Mouse (Mus musculus): ENCODE results near the gene Mfsd4b5.
"Not testable (repeated sequence)": the region's sequence is repeated elsewhere in the genome, so short reads cannot be mapped to it uniquely, and the experiment has no call there.

Mfsd4b5 gene

GRCm38 (mm10) chr10:39961906-39962305, 24.5 kb downstream of the Mfsd4b5 start:
- DNase-seq: no peak

- DNase-seq: no peak
These were observed 26.0 kb downstream of the Mfsd4b5 start for GRCm38 (mm10) chr10:39960441-39960822.

GRCm38 (mm10) chr10:39959761-39960440, 26.5 kb downstream of the Mfsd4b5 start, which contains the start of gene Mfsd4b3:
Gene Mfsd4b3, minus strand, starts transcription at chr10:39960153.
- DNase-seq: peak; percentile 89

GRCm38 (mm10) chr10:39958266-39958665, 28.2 kb downstream of the Mfsd4b5 start:
- peak; percentile 19 for DNase-seq

- DNase-seq: no peak
These were observed 30.0 kb downstream of the Mfsd4b5 start for GRCm38 (mm10) chr10:39956340-39956878.

GRCm38 (mm10) chr10:39955163-39955562, 31.3 kb downstream of the Mfsd4b5 start:
- no peak for DNase-seq

- DNase-seq: no peak
These were observed 37.0 kb downstream of the Mfsd4b5 start for GRCm38 (mm10) chr10:39949377-39949954.

- DNase-seq: not testable (repeated sequence)
These were observed 39.3 kb downstream of the Mfsd4b5 start for GRCm38 (mm10) chr10:39947195-39947594.

- no peak for DNase-seq
These were observed 49.9 kb downstream of the Mfsd4b5 start for GRCm38 (mm10) chr10:39936553-39936952.

- DNase-seq: no peak
These were observed 59.8 kb downstream of the Mfsd4b5 start, which contains the start of gene Mfsd4b2 for GRCm38 (mm10) chr10:39926616-39927139. Gene Mfsd4b2, minus strand, starts transcription at chr10:39926923.

GRCm38 (mm10) chr10:39924556-39924955, 61.9 kb downstream of the Mfsd4b5 start:
- not testable (repeated sequence) for DNase-seq

- no peak for DNase-seq
These were observed 73.8 kb downstream of the Mfsd4b5 start for GRCm38 (mm10) chr10:39912616-39913015.

GRCm38 (mm10) chr10:39908768-39909441, 77.5 kb downstream of the Mfsd4b5 start:
- DNase-seq: no peak

Measured in cerebellum, adult 9-10 months (tissue).